Mouse (Mus musculus) ovary, postnatal 10 days (tissue): ENCODE data around the gene Gm20517.

ENCODE experiments used
- DNase-seq: peaks from one replicate; pipeline ENCODE4 v3.0.0; 2022; ENCODE audit warnings: low spot score

Gene Gm20517

GRCm38 (mm10) chr17:47711883-47712282, 100.5 kb downstream of the Gm20517 start:
- no peak for DNase-seq

- DNase-seq, result no peak
Measured at GRCm38 (mm10) chr17:47712889-47713571, 101.6 kb downstream of the Gm20517 start.

GRCm38 (mm10) chr17:47715037-47715436, 103.6 kb downstream of the Gm20517 start:
- DNase-seq, result no peak

GRCm38 (mm10) chr17:47721183-47721582, 109.8 kb downstream of the Gm20517 start:
- no peak for DNase-seq

- no peak for DNase-seq
Measured at GRCm38 (mm10) chr17:47726566-47726965, 115.2 kb downstream of the Gm20517 start, which contains the start of gene Pgc. TSS of gene Pgc (plus strand) at chr17:47726842.

GRCm38 (mm10) chr17:47730633-47731575, 119.5 kb downstream of the Gm20517 start:
- no peak for DNase-seq
